Mouse (Mus musculus): Measurements from ENCODE around the gene Dnajc13.

GRCm38 (mm10) chr9:104106930-104107329, 155.8 kb downstream of the Dnajc13 start:
- no peak for TF ChIP-seq CTCF (IDR thresholded peaks at IDR 0.05; ENCODE audit: borderline replicate concordance, extremely low read depth, insufficient read depth, insufficient read length)
- TF ChIP-seq POLR2A (IDR thresholded peaks at IDR 0.05; ENCODE audit: borderline replicate concordance, extremely low read depth, insufficient read depth, insufficient read length, poor library complexity, severe bottlenecking), result no peak

Data from brain, embryonic 14.5 days (tissue).